Mouse (Mus musculus) cerebral cortex, adult 2 months (tissue): Measurements from ENCODE around the gene Pvalb.

Source experiments
- WGBS: fragments of 180-500 bp; shearing (Covaris S2); methylation state at CpG from one replicate; pipeline ENCODE4 v1.1.7; 2018; 5-methylcytosine and 5-hydroxymethylcytosine counted together

Pvalb gene

DNA sequence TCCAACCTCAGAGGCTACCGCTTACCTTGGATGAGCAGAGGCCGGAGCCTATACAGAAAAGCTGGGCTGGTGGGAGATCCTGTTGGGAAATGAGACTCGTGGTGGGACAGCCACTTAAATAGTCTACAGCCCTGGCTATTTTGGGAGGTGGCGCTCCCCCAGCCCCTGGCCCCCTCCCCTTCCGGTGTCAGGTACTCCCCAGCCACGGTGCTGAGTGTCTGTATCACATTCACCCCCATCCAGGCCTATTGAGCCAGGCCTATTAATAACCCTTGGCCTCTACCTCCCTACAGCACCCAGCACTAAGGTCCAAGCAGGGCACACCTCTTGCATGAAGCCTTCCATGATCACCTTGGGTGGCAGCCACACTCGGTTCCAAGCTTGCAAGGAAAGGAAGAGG lies at the start of gene Pvalb:
Gene Pvalb, minus strand, starts transcription at position 89 of the 400 bp plus-strand sequence.
- 91% methylated on average over 7 of the region's 7 CpGs for WGBS

DNA sequence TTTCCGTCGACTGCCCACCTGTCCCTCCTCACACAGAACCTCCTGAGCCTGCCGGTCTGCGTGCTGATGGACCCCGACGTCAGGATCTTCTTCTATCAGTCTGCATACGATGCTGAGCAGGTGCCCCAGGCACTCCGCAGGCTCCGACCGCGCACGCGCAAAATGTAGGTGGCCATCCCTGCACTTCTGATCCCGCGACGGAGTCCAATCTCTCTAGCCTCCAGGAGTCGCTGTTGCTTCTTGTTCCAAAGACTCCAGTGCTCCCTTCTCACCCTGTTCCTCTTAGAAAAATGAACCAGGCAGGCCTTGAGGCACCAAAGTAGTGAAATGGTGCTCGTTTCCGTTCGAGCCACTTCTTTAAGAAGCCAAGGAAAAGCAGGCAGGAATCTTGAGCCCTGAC lies 48.6 kb upstream of the Pvalb start:
- 29% methylated on average over 20 of the region's 20 CpGs for WGBS

DNA sequence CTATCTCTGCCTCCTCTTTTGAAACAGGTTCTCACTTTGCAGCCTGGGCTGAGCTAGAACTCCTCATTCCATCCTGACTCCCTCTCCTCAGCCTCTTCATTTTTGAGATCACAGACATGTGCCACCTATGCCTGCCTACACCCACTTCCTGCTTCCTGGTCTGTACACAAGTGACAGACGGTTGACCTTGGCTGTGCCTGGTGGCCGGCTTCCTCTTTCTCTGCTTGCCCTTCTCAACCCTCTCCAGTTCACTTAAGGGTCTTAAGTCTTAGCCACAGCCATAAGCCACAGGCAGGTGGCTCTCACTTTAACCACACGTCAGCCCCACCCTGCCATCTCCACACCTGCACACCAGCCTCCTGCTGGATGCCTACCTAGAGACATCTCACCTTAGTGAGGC lies 42.2 kb upstream of the Pvalb start:
- WGBS: 82% methylated on average over 3 of the region's 3 CpGs

DNA sequence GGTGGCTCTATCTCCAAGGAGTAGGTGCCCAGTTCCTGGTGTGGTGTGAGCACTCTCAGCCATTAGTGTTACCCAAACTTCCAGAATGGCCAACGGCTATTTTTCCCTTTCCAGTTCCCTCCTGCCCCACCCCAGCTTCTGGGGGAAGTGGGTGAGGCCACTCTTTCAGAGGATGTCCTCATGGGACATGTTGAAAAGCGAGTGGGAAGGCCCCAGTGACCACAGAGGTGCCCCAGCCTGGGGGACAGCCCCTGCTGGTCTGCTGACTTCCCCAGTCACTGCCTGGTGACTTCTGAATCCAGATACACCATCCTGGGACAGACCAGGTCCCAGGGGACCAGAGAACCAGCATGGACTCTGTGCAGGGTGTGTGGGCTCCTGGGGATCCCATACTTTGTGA lies 41.5 kb upstream of the Pvalb start:
- 81% methylated on average over 2 of the region's 2 CpGs for WGBS

DNA sequence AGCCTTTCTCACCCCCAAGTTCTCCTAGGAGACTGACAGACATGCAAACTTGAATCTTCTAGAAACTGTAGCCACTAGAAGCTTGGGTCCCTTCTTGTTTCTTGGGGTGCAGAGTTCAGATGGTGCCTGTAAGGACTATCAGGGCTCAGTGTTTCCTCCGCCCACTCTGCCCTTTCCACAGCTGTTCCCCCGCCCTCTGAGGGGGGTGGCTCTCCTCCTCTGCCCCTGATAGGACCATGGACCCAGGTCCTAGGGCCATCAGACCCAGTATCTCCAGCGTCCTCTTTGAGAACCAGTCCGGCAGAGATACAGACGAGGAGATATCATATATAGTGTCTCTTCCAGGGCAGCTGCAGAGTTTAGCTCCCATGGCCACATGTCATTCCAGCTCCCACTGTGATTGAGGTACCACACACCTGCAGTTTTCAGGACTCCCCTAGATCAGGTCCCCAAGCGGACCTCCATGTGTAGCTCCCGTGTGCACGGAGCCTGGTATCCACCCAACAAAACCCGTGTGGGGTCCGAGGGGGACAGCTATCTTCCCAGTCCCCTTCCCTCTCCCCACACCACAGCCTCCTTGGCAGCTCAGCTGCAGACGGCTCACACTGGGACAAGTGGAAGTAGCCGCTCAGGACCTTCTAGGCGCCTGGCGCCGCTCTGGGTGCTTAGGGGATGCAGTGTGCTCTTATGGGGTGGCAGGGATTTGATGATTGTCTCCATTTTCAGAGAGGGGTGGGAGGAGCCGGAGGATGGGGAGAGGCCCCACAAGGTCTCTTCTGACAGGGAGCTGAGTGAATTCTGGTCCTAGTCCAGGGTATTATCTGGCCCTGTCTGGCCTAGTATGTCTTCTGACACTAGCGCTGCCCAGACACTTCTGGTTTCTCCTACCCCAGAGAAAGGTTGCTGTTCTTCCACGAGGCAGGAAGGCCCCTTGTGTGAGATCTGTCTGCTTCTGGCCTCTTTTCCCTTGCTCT lies 40.2 kb upstream of the Pvalb start:
- 84% methylated on average over 18 of the region's 18 CpGs for WGBS

DNA sequence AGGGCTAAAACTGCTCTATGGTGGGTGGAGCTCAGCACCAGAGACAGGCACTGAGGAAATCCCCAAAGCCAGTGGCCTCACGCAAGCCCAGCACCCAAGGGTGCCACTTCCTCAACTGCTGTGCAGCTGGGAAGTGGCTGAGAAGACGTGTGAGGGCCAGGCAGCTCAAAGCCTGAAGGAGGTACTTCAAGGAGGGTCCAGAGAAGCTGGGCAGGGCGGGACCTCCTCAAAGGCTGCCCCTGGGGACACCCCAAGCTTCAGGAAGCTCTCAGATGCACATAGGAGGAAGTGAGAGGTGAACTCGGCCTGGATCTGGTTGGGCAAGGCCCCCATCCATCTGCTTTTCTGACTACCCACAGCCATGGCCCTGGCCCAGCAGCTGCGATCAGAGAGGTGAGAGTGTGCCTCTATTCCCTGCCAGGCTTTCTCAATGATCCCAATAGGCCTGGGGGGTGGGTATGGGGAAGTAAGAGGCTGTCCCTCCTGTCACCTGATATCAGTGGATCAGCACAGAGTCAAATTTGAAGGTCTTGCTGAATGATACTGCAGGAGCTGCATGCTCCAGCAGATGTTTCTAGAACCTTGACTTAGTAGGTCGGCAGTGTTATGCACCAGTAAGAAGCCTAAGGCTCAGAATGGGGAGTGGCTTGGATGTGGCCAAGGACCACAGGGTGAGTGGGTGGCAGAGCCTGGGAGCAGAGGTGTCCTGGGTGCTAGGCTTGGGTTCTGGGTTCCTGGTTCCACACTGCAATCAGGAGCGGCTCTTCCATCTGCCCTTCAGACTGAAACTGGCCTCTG lies 38.7 kb upstream of the Pvalb start, which contains the start of gene Ncf4:
Gene Ncf4, plus strand, starts transcription at position 107 of the 798 bp plus-strand sequence.
- WGBS: 76% methylated on average over 7 of the region's 7 CpGs

DNA sequence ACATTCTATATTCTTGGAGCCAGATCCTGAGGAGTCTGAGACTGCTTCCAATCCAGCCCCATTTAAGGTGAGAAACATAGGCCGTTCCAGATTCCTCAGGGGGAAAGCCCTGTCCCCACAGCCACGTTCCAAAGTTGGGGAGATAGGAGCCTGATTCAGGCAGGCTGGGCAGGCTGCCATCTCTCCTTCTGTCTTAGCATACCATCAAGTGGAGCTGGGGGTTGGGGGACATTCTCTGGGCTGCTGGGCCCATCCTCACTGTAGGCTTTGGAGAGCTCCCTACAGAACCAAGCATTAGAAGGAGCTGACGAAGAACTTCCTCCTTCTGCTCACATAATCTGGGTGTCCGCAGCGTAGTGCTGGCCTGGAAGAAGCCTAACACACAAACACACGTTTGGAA lies 37.6 kb upstream of the Pvalb start:
- 38% methylated on average over 6 of the region's 6 CpGs for WGBS

DNA sequence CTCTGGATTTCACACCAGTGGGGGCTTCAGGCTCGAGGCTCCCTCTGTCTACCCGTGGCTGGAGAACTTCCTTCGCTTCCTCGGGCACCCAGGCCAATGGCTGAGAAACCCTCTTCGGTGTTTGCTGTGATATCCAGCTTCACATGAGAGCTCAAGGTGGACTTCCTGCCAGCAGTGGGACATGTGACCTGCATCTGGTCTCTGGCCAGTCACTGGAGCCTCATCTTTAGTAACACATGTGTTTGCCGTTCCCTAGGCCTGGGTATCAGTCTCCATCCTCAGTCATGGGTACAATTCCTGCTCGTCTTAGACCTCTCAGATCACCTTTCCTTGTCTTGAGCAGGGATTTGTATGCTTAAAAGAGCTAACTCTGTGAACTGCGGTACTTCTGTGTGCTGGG lies 36.9 kb upstream of the Pvalb start:
- 81% methylated on average over 8 of the region's 8 CpGs for WGBS

DNA sequence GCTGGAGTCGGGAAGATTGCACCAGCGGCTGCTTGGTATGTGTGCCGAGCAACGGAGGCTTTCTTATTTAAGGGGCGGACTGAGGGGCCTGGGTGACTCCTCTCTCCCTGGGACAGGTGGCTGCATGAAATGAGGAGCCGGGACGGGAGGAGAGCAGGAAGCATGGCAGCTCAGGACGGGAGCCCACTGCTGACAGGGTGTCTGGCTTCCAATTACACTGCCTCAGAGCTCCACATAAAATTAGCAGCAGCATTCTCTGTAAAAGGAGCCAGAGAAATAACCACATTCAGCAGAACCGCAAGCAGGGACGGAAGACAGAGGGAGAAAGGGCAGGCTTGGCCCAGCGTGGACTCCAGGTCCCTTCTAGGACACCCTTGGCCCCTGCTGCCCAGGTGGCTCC lies 35.1 kb upstream of the Pvalb start:
- 43% methylated on average over 11 of the region's 11 CpGs for WGBS

DNA sequence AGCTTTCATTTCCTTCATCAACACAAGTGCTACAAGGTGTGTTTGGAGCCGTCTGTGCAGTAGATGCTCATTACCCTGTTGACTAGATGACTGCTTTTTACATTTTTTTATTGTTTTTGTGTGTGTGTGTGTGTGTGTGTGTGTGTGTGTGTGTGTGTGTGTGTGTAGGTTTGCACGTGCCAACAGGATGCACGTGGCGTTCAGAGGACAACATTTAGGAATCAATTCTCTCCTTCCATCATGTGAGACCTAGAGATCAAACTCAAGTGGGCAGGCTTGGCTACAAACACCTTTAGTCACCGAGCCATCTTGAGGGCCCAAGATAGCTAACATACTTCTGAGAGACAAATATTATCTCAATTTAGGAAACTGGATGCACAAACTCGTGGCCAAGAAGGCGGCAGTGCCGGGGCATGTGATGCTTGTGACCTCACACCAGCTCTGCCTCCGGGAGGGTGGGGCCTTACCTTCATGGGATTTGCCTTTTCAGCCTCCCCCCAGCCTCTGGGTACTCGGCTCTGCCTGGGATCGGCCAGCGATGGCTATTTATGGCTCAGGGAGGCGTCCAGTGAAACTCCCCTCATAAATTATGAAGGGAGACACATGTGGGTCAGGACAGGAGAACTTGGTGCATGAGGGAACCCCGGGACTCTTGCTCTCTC lies 33.9 kb upstream of the Pvalb start:
- 75% methylated on average over 14 of the region's 14 CpGs for WGBS

DNA sequence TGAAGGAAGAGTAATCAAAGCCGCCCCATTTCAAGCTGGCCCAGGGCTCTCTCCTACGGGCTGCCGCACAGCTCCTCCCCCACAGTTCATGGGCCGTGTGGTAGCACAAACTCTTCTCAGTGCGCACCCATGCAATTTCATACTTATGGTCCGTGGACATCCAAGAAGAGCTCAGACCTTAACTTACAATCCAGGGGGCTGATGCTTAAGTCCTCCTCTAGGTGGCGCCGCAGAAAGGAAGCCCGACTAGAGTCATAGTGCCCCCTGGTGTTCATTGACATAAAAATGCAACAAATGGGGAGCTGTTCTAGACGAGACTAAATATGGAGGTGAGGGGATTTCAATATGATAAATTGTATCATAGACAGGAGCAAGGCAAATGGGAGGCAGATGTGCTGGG lies 33.3 kb upstream of the Pvalb start:
- WGBS: 28% methylated on average over 10 of the region's 10 CpGs

DNA sequence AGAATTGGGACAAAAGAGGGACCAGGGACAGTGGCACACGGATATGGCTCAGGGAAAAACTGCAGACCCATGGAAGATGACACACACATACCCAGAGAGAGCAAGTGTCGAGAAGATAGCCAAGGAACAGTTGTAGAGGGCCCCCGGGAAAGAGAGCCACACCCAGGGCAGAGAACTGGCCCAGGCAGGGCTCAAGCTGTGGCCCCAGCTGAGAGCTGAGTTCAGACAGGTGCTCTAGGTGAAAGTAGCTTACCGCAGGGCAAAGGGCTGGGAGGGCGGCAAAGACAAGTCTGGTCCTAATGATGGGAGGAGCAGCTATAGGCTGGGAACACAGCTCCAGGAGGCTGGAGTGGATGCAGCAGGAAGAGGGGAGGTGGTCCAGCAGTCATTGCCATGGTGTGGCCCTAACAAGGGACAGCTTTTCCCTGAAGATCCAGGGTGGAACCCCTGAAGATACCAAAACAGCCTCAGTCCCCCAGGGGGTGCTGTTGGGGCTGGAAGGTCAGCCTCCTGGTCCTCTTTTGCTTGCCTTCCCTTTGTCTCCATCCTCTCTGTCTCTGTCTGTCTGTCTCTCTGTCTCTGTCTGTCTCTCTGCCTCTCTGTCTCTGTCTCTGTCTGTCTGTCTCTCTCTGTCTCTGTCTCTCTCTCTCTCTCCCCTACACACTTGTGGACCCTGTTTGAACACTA lies 28.8 kb upstream of the Pvalb start:
- WGBS: 82% methylated on average over 5 of the region's 5 CpGs

DNA sequence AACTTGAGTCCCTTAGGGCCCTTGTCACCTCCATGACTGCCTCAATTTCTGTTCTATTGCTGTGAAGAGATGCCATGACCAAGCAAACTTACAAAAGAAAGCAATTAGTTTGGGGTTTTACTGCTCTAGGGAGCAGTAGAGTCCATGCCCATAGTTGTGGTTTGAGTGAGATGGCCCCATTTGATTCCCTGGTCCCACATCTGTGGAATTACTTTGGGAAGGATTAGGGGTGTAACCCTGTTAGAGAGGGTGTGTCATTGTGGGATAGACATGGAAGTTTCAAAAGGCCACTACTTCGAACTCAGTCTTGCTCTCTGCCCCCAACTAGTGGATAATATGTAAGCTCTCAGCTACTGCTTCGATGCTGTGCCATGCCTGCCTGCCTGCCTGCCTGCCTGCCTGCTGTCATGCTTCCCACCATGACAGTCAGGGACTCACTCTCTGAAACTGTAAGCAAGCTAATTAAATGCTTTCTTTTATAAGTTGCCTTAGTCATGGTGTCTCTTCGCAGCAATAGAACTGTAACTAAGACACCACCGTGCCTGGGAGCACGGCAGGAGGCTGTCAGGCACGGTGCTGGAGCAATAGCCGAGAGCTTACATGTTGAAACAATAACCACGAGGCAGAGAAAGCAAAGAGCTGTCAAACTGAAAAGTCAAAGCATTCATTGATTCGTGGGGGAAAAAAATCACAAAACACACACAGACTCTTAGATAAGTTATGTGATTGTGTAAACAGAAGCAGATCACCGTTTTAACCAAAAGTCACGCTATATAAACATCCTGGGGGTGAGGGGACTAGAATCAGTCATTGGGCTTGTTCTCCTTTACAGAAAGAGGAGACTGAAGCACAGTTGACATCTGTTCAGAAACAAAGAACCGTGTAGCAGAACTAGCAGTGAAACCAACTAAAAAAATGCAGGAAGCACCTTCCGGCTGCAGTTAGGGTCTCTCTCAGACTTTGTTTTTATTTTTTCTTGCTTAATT lies 25.4 kb upstream of the Pvalb start:
- 28% methylated on average over 13 of the region's 13 CpGs for WGBS

DNA sequence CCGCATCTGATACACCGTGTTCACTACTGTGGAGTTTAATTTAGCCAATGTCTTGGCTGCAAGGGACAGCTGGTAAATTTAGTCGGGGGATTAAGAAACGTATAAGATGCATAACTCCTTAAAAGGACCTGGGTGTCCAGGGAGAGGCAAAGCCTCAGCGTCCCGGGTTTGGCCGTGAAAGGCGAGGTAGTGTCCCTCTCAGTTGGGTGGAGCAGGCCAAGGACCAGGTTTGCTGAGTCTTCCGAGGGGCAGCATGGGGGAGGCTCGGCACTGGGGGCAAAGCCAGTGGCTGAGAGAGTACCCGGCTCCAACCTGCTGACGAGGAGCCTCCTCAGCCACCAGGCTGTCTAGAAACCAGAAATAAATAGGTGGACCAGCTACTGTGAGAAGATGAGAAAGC lies 21.6 kb upstream of the Pvalb start:
- WGBS: 82% methylated on average over 12 of the region's 12 CpGs

DNA sequence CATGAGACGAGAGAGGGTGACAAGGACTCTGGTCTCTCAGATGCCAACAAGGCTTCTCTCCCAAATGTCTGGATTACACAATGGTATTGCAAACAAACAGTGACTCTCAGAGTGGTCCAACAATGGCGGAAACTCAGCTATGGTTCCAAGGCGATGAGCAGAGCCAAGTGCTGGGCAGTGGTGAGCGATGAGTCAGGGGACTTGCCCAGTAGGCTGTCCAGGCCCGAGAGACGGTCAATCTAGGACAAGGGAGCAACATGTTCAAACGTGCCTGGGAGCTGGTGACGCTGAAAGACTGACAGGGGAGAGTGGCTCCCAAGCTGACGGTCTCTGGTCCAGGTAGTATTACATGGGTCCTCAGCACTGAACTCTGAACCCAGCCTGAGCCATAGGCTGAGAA lies 9.1 kb upstream of the Pvalb start:
- 76% methylated on average over 9 of the region's 9 CpGs for WGBS

DNA sequence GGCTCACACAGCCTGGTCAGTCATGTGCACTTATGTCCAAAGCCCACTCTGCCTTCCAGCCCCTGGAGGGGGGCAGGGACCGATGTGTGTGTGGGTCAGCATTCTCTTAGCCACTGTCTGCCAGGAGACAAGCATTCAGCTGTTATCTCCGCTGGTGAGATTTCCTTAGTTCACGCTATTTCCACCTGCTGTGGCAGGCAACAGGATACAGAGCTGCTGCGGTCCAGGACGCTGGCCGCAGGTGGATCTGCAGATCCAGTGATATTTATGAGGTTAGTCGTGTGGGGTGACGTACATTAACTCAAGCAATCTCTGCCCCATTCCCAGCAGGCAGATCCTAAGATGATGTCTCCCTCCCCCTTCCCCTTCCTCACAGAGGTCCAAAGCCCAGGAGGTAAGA lies 5.2 kb upstream of the Pvalb start:
- WGBS: 85% methylated on average over 8 of the region's 8 CpGs

DNA sequence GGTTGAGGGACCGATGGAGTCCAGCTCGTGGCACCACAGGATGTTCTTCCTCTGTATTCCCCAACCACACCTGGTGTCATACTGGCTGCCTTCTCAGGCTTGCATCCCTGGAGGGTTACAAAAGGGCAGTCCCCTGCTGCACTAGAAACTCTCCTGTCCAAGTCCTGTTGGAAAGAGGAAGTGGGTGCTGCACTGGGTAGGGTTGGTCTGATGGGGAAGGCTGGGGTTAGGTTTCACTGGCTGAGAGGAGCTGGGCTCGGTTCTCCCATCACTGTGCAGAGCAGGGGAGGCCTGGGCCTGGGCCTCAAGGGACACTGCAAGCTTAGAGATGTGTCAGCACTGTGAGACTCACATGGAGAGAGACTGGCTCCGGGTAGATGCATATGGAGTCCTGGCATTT lies 4.0 kb upstream of the Pvalb start:
- 82% methylated on average over 4 of the region's 4 CpGs for WGBS

DNA sequence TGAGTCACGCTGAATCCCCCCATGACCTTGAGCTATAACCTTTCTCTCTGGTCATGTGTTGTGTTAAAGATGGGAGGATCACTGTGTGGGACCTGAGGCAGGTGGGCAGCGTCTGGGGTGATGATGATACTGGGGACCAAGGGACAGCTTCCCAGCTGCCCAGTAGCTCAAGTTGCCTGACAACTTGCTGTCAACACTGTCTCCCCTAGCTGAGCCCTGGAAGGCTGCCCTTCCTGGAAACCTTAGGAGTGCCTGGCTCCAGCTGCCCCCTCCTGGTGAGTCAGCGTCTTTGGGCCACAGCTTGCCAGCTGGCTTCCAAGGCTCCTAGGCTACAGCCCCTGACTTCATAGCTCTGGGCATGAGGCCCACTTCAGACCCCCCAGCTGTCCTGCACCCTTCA lies 1.0 kb downstream of the Pvalb start:
- 48% methylated on average over 3 of the region's 3 CpGs for WGBS

DNA sequence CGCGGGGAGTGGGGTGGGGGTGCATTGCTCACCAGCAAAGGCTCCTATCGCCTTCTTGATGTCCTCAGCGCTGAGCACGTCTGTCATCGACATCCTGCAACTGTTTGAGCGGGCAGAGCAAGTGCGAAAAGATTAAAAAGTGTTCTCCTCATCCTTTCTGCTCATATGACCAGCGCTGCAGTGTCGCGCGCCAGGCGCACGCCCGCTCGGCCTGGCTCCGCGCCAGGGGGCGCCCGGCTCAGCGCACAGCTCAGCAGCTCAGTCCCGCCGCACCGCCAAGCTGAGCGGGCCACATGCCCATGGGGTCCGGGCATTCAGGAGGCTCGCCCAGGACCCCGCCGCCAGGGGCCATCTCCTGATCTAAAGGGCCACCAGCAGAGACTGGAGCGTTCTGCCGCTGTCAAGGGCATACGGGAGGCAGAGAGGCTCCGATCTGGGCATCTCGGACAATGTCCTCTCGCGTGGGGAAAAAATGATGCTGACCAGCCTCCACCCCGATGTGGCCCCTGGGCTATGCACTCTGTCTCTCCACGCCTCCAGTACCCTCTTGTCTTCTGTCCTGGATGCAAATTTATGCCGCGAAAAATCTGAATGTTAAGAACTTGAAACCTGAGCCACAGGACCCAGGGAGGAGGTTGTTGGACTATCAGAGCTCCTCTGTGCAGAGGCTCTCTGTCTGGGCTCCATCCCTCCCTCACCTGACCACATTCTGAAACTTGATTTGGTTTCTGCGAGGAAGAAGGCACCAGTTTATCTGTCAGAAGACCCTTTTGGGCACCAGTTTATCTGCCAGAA lies 1.9 kb downstream of the Pvalb start:
- 5% methylated on average over 41 of the region's 41 CpGs for WGBS
